Mouse (Mus musculus) hindlimb bud, embryonic 11.5 days (tissue): ENCODE measurements around the gene Dusp2.
A peak's percentile ranks its signal among the peaks of the same experiment; 100 is the strongest.

Experiments
- DNase-seq: peaks from one replicate; pipeline ENCODE4 v3.0.0-alpha.2; 2012; ENCODE audit warnings: low read depth, low spot score; ENCODE audit errors: extremely low spot score

Dusp2 gene

DNA sequence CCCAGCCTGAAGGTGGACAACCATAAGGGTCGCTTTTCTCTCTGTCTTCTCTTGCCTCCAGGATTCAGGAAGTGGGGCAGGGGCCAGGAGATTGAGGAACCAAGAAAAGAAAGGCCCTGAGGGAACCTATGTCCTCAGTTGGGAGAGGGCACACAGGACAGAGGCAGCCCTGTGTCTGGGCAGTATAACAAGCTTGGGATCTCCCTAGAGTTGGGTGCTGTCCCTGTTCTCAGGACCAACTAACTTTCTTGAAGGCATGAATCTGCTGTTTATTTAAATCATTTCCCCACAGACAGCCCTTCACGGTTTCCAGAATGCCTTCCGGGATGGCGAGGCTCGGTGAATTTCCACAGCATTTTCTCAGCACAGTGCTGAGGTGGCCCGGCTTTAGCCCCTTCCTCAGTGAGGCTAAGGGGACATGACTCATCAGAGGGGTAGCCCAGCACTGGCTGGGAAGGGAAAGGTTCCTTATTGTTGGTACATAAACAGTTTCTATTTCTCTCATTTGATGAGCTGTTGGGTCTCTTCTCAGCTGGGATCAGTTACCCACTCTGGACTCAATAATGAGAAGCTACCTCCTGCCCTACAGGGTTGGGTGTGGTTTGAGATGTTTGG lies 13.2 kb upstream of the Dusp2 start:
- no peak for DNase-seq

DNA sequence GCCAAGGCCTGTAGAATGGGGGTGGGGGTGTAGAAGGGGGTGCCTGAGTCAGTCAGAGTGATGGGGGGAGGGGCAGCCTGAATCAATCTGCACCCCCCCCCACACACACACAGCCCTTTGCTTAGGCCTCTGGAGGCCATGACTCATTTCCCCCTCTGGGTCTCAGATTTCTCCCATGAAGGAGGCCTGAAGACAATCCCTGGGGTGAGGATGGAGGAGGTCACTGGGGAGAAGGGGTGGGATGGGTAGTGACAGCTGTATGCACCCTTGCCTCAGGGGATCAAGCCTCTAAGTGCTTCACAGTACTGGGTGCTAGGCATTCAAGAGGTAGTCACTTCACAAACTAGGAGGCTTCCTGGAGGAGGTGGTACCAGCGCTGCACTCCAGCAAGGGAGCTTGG lies 12.3 kb upstream of the Dusp2 start:
- DNase-seq = no peak

DNA sequence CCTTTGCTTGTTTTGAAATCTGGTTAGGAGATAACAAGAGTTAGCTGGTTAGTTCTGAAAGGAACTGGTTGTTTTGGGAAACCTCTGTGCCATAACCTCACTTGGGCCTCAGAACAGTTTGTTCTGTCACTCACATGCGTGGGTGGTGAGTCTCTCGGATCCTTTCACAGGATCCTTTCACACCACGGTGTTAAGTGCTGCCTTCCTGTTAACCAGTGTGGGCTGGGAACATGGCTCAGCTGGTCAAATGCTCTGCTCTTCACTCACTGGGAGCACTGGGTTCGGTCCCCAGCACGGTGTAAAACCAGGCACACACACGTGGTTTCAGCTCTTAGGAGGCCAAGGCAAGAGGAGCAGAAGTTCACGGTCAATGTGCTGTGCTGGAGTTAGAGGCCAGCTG lies 11.5 kb upstream of the Dusp2 start:
- no peak for DNase-seq

DNA sequence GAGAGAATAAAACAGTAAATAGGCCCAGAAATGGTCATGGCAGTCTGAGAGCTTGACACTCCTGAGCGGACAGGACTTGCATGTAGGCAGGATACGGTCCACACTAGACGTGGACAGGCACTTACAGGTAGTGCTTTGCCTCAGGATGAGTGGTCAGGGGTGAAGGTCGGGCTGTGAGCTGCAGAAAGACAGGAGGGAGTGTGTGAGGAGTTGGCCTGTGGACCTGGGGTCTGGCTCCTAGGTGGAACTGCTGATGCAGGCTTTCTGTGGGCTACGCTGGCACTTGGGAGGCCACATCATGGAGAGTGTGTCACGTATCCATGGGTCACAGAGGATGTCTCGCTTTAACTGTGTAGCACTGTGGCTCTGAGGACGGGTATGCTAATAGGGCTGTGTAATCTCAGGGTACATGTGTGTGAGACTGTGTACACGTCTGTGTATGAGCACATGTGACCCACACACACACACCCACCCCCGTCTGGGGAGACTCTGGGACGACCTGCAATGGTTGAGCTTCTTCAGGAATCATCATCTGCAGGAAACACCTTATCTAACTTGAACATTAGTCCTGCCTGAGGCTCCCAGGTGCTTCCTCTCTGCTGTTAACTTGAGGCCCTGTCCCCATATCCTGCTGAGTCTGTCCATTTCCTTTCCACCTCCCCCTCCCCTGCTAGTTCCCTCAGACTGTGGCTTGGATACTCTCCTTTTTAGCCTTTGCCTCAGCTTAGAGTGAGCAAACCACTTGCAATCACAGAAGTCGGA lies 7.7 kb upstream of the Dusp2 start:
- no peak for DNase-seq

DNA sequence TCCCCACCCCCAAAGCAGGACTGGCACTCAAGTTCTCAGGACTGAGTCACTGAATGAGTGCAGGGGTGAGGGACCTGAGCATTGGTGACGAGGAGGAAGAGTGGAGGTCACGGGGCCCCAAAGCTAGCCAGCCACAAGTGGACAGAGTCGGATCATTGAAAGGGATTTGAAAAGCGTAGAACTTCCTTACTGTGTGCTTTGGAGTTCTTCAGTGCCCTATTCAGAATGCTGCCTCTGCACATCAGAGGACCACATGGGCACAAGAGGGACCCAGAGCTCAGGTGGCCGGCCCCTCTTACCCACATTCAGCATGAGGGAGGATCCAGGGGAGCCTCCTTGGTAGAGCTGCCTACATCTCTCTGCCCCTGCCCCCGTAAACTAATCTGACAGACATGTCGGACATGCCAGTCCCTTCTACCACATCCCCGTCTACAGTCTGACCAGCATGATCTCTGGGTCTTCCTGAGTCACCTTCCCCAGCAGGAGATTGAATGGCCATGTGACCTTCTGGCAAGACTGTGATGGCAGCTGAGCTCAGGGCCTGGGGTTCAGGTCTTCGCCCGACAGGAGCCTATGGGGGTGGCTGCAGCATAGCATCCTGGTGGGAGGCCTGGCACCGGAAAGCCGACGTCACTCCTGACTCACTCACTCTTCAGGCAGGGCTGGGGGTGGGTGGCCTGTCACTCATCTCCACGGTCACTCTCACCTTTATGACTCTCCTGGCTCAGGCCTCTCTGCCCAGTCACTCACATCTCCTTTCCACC lies 3.0 kb upstream of the Dusp2 start:
- no peak for DNase-seq

DNA sequence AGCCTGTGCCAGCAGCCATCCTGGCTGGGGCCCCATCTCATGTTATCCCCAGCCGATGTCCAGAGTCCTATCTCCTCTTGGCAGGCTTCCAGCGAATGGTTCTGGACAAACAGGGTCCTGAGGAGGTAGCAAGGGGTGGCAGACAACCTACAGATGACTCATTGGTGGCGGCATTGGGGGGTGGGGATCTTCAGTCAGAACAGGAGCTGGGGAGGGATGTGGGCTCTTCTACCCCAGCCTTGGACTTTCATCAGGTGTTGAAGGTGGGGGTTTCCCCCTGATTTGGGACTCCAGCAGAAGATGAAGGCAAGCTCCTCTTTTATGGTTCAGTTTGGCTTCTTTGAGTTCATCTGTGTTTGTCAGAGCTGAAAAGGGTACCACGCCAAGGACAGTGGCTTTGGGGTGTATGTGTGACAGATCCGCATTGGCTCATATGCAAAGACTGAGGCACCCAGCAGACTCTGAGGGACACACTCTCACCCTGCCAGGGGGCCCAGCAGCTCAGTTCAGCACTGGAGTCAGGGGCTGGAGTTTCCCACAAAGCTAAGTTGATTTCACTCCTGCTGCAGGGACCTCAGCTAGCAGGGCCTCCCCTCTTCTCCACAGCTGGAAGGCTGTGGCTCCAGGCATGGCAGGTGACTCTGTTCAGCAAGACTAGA lies 1.9 kb upstream of the Dusp2 start:
- no peak for DNase-seq

DNA sequence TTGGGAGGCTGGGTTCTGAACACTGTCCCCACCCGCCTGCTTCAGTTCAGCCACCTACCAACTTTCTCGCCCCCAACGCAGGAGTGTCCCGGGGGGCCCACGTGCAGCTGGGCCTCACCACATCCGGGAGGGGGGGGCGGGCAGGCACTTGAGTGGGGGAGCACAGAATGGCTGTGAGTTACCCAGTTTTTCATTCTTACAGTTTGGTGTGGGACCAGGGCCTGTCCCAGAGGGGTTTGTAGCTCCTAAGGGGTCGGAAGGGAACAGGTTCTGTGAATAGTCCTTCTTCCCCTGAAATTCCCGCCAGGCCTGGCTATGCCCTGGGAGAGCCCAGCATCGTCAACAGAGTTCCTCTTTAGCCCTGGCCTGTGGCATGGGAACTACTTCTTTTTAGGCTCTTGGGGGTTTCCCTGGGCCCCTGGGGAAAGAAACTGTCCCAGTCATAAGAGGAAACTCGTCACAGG lies 849 bp upstream of the Dusp2 start:
- no peak for DNase-seq

DNA sequence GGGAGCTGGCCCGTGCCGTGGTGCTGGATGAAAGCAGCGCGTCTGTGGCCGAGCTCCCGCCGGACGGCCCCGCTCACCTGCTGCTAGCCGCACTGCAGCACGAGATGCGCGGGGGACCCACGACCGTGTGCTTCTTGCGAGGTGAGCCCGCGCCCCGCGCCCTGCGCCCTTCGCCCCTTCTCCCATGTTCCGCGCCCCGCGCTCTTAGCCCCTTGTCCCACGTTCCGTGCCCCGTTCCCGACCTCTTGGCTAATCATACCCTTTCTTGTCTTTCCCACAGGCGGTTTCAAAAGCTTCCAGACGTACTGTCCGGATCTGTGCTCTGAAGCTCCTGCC lies 506 bp downstream of the Dusp2 start:
- no peak for DNase-seq

DNA sequence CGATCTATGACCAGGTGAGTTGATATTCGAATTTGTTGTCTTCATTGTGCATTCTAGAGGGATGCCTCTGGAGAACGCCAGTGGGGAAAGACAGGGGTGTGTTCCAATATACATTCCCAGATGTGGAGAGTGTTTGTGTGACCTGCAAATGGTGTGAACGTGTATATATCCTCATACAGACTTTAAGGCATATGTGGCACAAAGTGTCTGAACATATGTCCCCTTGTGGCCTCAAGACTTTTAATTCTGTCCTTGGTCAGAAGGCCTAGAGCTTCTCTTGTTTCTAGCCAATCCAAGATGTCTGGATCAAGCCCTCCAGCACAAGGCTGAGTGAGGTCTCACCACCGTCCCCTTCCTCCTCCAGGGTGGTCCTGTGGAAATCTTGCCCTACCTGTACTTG lies 926 bp downstream of the Dusp2 start:
- DNase-seq = no peak

DNA sequence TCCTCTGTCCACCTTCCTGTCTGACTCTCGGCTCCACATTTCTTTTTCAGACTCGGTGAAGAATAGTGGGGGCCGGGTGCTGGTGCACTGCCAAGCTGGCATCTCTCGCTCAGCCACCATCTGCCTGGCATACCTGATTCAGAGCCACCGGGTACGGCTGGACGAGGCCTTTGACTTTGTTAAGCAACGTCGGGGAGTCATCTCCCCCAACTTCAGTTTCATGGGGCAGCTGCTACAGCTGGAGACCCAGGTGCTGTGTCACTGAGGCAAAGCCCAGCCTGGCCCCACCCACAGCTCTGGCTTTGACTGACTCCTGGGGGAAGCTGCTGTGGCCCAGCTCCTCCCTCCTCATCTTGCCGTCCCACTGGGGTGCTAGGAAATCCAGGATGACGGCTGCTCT lies 1.6 kb downstream of the Dusp2 start:
- no peak for DNase-seq

DNA sequence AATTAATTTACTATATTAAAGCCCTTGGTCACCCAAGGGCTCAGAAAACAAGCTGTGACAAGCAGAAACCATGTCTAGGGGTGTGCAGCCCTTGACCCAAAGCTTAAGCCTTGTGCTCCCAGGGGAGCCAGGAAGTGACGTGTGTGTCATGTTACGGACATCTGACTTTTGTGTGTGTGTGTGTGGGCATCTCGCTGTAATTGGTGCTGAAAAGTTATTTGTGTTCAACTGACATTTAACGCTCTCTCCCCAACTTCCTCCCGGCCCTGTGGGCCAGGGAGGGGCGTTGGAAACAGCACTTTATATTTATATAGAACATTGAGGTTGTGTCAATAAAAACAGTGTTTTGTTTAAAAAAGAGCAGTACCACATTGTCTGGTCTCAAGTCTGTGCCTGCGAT lies 2.1 kb downstream of the Dusp2 start:
- DNase-seq = no peak

DNA sequence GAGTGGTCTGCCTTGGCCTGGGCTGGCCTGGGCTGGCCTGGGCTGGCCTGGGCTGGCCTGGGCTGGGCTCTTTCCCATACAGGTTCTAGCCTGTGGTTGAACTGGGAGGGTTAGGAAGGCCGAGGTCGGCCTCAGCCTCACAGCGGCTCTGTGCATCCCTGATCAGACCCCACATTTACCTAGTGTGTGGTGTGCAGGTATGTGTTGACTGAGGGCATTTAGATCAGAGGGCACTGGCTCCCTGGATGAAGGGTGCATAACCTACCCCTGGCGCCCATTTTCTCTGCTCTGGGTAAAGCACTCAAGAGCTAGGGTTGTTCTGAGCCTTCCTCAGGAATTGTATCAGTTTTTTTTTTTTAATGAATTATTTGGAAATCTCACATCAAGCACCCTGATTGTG lies 2.5 kb downstream of the Dusp2 start, which contains the start of gene Astl:
Gene Astl (plus strand): TSS at position 224 of the 400 bp plus-strand sequence.
- DNase-seq = no peak

DNA sequence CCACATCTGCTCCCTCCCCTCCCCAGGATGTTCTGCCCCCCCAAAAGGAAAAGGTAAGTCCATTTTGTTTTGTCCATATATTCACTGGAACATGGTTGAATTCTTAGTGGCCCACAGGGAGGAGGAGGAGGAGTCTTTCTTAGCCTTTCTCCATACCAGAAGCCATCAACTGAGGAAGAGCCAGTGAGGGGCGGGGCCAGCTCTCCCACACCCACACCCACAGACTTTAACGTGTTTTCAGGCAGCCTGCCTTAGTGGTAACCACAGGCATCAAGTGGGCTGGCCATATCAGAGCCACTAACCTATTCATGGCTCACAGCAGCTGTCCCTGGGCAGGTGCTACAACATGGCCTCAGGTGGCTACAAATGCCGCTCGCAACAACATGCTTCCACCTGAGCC lies 2.9 kb downstream of the Dusp2 start:
- DNase-seq = no peak

DNA sequence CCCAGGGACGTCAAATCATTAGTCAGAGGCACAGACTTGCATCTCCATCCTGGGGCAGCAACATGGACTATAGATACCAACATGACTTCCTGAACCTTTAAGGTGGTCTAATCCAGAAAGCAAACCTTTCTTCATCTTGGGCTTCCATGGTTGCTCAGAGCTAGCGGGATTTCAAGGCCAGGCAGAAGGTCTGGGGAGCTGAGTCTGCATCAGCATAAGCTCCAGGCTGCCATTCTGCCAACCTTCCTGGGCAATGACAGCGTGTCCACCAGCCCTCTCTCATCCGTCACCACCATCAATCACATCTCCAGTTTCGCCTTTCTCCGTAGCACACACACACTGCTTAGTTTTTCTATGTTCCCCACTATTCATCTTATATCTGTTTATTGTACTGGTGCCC lies 3.3 kb downstream of the Dusp2 start:
- DNase-seq = no peak

DNA sequence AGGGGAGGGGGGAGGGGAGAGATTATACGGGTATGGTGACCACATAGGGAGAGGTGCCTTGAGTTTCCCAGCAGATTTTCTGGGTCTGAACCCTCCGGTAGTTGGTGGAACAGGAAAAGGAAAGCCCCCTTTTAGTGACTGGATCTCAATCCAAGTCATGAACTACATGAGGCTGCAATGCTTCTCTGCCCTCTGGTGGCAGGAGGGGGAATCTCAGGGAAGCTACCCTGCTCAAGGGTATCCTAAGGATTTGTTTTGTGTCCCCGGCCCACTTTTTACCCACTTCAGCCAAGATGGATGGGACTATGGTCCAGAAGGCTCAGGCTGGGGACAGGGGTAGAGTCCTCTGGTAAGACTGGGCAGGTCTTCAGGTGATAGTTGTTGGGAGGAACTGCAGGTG lies 5.2 kb downstream of the Dusp2 start:
- DNase-seq = peak; percentile 39

DNA sequence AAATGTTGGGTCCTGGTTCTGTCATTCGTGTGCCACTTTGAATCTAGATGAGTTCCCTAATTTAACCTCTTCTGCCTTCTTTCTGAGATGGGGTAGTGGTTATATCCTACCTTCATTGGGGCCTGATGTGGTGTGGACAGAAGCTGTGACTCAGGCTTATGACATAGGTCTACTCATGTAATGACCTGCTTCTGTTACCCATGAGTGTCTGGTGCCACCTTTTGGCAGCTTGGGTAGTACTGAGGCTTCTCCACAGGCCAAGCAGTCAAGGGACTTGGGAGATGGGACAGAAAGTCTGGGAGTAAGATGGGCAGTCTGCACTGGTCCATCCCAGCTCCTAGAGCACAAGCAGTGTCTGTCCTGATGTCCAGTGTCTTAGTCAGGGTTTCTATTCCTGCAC lies 10.4 kb downstream of the Dusp2 start:
- no peak for DNase-seq

DNA sequence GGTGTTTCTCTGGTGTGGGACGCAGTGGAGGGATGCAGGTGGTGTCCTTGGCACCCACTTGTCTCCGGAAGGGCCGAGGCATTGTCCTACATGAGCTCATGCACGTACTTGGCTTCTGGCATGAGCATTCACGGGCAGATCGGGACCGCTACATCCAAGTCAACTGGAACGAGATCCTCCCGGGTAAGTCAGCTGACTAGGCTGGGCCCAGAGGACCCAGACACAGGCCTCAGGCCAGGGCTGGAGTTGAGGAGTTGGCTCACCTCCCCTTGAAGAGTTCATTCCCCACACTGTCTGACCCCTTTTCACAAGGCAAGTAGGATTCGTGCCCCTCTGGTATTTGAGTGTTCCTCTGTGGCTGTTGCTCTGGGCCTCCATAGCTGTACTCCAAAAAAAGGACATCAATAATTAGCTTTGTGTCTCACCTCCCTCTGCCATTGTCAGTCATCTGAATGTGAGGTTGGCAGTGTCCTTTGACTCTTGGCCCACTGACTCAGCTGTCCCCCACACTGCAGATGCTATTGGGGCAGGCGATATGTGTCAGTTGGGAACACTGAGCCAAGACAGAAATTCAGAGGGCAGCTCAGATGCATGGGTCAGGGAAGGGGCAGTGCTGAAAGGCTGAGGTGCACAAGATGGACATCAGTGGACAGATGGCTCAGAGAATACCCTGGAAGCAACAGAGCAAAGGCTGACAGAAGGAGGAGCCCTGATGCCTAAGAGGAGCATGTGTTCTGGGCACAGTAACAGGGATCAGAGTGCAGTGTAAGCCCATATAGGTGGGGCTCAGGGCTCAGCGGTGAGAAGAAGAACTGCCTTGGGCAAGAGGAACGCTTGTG lies 11.4 kb downstream of the Dusp2 start:
- DNase-seq = no peak

DNA sequence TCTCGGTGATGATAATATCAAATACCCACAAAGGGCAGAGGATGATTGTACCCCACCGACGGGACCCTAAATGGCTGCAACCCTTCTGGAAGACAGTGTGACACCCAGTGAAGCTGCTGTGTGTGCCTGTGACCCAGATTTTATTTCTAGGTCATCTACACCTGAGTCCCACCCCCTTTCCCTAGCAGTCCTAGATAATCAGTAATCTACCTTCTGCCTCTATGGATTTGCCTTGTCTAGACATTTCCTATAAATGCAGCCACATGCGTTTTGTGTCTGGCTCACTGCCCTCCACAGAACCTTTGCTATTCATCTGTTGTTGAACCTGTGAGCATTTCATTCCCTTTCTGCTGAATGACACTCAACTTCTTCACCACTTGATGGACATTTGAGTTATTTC lies 17.9 kb downstream of the Dusp2 start:
- DNase-seq = no peak

DNA sequence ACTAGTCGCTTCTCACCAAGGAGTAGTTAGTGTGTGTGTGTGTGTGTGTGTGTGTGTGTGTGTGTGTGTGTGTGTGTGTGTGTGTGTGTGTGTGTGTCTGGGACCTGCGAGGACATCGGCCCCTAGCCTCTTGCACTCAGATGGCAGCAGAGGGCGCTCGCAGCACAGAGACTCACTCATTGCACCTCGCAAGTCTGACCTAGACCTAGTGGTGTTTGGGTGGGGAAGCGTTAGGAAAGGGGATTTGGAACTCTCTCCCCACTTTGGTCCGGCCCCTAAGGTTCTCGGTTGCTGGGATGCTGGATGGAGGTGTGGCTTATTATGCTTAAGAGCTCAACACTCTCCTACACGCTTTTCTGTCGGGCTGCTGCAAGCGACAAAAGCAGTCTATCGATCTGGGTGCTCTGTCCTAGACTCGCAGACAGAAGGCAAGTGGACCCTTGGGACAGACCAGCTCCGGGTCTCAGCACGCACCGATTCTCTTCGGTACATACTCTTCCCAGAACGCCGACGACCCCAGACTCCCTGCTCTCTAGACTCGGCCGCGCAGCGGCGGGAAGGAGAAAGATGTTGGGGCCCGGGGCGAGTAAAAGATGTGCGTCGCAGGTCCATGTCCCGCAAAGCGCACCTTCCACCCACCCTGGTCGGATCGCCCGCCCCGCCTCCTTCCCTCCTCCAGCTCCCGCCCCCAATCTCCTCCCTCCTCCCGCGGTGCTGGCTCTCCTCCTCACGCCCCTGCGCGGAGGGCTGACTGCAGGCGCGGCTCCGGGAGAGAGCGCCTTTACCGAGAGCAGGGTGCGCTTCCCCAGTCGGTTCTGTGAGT lies 26.7 kb downstream of the Dusp2 start, which contains the start of gene Adra2b:
Gene Adra2b (plus strand): TSS at position 750 of the 823 bp plus-strand sequence.
- DNase-seq = peak; percentile 68

DNA sequence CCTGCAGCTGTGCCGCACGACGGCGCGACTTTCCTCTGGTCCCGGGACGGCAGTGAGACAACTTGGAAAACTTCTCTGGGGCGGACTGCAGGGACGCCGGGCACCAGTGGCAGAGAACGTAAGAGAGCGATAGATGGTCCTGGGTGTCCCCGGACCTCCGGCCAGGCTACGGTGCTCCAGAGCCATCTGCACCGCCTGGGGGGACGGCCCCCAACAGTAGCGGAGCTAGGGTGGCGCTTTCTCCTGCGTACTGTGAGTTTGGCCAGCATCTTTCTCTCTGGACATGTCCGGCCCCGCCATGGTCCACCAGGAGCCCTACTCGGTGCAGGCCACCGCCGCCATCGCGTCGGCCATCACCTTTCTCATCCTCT lies 27.3 kb downstream of the Dusp2 start:
- no peak for DNase-seq
